Mouse (Mus musculus) small intestine, adult 2 months (tissue): ENCODE measurements at regions not wholly inside any gene's neighbourhood (a gene's known extent, or its start where the extent isn't known, plus 50 kb on each side); places are given as distances from the start of the nearest gene placed in this dataset.

Experiments used
- CTCF ChIP-seq: fragments of 200-500 bp; IDR thresholded peaks from 2 replicates; pipeline ENCODE4 v1.5.1; 2012; ENCODE audit warnings: low read depth, mild to moderate bottlenecking, control low read depth, inconsistent platforms, low read length, moderate library complexity, mixed read lengths; ENCODE audit not compliant: insufficient replicate concordance, insufficient read length; ENCODE audit errors: extremely low read depth
- POLR2A ChIP-seq: fragments of 200-500 bp; IDR thresholded peaks from 2 replicates; pipeline ENCODE4 v1.6.1; 2012; ENCODE audit warnings: low read depth, mild to moderate bottlenecking, control low read depth, inconsistent platforms, low read length, moderate library complexity

DNA sequence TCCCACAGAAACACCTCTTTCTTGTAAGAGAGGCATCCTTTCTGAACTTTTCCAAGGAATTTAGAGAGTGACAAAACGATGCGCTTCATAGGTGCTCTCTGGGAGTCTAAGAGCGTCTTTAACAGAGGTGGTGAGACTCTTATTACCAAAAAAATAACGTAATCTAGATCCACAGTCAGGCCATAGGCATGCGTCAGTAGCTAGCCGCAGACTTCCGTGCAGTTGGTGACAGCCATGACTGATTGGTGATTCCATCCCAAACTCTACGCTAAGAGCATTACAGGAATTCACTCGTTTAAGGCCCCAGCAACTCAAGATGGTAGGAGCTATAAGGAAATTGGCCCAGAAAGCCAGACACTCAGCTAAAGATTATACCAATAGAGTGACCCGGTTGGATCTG, 197.4 kb downstream of the Sox9 start:
- TF ChIP-seq CTCF: no peak
- TF ChIP-seq POLR2A: no peak
